Mouse (Mus musculus): ENCODE results near the gene Arrdc3.
"Not testable (repeated sequence)": the region's sequence is repeated elsewhere in the genome, so short reads cannot be mapped to it uniquely, and the experiment has no call there.

The Arrdc3 gene

DNA sequence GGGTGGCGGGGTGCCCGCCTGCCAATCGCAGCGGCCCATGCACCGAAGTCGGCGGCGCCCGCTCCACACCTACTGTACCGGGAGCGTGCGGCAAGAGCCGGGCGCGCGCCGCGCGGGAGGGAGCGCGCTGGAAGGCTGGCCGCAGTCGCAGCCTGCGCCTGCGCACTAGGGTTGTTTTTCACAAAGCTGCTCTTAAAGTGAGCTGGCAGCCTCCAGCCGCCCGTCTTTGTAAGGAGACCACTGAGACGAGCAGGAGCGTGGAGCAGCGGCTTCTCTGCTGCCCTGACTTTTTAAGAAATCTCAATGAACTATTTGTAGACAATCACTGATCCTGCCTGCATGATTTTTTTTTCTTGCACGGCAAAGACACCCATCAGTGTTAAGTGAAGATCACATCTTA is at the start of gene Arrdc3:
Gene Arrdc3, plus strand, starts transcription at position 195 of the 400 bp plus-strand sequence.
- DNase-seq (ENCODE audit: extremely low spot score, low spot score): peak; percentile 96

GRCm38 (mm10) chr13:80862215-80862614 is 21.0 kb upstream of the Arrdc3 start:
- DNase-seq (ENCODE audit: extremely low spot score, low spot score): peak; percentile 63

GRCm38 (mm10) chr13:80864195-80864594 is 19.0 kb upstream of the Arrdc3 start:
- no peak for DNase-seq (ENCODE audit: extremely low spot score, low spot score)

- no peak for DNase-seq (ENCODE audit: extremely low spot score, low spot score)
These were observed 8.1 kb upstream of the Arrdc3 start for GRCm38 (mm10) chr13:80875126-80875525.

DNA sequence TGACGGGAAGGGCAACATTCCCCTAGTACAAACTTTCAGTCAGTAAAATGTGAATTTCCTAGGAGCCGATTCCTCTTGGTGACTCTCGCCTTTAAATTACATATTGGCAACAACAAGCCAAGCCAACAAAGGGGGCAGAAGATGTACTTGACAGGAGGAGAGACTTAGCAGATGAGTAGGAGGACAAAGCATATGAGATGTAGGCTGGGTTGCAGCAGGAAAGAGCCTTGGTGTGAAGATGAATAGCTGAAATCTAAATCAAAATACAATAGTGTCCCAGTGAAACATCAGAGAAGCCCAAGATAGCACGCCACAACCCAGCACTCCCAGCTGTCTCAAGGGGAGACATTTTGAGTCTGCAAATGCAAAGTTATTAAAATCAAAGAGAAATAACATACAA is 2.4 kb upstream of the Arrdc3 start:
- DNase-seq (ENCODE audit: extremely low spot score, low spot score): no peak

- peak; percentile 34 for DNase-seq (ENCODE audit: extremely low spot score, low spot score)
These were observed 1.3 kb upstream of the Arrdc3 start for GRCm38 (mm10) chr13:80881722-80882500.

- DNase-seq (ENCODE audit: extremely low spot score, low spot score): peak; percentile 80
These were observed 458 bp upstream of the Arrdc3 start for GRCm38 (mm10) chr13:80882716-80883135.

- peak; percentile 26 for DNase-seq (ENCODE audit: extremely low spot score, low spot score)
These were observed 629 bp downstream of the Arrdc3 start for GRCm38 (mm10) chr13:80883649-80884376.

GRCm38 (mm10) chr13:80884377-80884983 is 1.3 kb downstream of the Arrdc3 start:
- DNase-seq (ENCODE audit: extremely low spot score, low spot score): peak; percentile 75

DNA sequence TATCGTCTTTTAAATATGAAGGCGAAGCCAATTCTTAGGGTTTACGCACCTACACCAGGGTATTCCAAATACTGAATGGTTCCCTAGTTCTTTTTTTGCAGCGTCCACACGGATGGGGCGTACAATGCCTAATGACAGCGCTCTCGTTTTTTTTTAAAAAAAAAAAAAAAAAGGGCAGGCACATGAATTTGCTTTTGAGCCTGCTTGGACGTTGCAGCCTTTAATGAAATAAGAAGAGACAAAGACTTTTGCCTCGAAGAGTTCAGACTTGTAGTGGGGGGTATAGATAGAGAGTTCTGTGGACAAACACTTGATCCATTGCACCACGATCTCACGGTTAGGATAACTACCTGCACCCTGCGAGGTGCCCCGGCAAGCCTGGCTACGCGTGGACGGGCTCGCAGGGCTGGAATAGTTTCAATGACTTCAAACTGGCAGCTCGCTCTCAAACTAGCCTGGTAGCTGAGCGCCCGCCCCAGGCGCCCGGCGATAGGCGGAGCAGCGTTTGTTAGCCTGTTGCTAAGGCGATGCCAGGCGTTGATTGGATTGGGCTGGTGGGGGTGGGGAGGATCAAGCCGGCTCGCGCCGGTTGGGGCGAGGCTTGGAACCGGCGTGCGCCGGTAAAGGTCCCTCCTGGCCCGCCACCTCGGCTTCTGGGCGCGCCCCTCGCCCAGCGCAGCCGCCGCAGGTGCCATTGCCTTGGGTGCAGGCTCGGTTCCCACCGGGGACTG is 2.1 kb downstream of the Arrdc3 start:
- DNase-seq (ENCODE audit: extremely low spot score, low spot score): peak; percentile 97

DNA sequence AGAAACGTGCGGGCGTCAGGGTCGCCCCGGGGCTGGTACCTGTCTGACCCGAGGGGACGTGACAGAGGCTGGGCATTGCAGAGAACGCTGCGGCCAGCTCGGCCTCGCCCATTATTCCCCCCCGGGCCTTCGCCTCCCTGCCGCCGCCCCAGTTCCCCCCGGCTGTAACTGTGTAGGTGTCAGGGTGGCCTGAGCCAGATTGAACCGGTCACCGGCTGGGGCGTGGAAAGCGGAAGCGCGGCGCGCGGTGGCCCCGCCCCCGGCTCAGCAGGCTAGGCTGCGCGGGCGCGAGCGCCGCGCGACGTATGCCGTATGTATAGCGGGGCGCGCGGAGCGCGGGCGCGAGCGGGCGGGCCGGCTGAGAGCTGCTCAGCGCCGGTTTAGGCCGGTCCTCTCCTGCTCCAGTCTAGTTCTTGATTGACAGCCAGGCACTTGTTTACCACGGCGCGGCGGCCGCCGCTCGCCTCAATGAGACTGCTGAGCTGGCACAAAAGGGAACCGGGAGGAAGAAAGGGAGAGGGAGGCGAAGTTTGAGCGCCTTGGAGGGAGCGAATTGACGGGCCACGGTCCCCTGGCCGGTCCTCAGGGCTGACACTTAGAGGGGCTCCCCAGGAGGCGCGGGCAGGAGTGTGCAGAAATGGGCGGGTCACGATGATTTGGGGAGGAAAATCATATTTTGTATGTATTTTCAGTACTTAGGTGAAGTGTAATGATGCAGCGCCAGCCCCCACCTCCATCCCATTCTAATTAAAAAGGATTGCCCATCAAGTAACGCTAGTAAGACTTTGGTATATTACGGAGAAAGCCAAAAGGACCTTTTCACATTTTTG is 2.9 kb downstream of the Arrdc3 start:
- DNase-seq (ENCODE audit: extremely low spot score, low spot score): peak; percentile 98

- DNase-seq (ENCODE audit: extremely low spot score, low spot score): peak; percentile 26
These were observed 3.6 kb downstream of the Arrdc3 start for GRCm38 (mm10) chr13:80886664-80887210.

DNA sequence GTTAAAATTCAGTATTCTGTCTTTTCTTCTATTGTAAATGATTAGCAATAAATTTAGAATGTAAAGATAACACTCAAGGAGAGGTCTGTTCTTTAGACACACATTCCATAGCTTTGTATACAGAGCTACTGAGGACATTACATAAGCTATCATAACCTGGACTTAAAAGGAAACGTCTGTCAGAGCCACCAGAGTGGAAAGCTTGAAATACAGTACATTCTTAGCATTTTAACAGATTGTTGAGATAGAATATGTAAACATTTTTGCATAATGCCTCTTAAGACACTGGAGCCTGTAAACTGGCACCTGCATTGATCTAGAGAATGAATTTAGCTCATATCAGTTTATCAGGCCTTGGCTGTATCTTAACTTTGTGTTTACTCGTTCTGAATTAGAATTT is 4.7 kb downstream of the Arrdc3 start:
- DNase-seq (ENCODE audit: extremely low spot score, low spot score): no peak

DNA sequence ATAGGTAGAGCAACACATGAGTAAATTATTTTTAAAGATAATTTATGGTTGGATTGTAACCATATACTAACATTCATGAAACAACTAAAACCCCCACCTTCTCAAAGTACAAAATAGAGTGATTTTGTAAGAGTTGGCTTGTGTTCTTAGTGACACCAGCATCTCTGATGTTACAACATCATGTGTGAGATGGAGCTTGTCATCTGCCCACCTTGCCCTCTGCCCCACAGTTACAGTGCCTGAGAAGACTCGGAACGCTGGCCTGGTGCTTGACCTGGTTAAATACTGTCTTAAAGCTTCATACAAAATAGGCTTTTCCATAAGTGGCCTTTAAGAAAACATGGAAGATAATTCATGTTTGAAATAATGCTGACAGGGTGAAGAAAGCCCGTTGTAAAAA is 11.7 kb downstream of the Arrdc3 start:
- DNase-seq (ENCODE audit: extremely low spot score, low spot score): not testable (repeated sequence)

DNA sequence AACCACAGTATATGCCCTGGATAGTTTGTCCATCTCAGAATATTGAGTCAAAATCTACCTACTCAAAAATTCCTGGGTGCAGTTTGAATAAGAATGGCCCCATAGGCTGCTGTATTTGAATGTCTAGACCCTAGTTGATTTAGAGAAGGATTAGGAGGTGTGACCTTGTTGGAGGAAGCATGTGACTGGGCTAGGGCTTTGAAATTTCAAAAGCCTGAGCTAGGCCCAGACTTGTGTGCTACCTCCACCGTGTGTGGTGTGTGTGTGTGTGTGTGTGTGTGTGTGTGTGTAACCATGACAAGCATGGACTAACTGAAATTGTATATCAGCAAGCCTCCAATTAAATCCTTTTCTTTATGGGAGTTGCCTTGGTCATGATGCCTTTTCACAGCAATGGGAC is 14.2 kb downstream of the Arrdc3 start:
- DNase-seq (ENCODE audit: extremely low spot score, low spot score): no peak

DNA sequence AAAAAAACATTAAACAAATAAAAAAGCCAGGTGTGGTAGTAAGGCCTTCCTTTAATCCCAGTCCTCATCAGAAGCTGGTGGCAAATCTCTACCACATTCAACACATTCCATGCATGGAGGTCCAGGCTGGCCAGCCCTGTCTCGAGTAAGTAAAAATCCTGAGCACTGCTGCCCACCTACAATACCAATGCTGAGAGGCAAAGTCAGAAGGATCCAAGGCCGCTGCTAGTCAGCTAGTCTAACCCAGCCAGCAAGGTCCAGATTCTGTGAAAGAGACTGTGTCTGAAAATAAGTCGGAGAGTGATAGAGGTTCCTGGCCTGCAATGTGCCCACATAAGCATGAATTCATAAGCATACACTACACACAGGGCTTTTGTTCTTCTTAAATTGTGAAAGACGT is 14.9 kb downstream of the Arrdc3 start:
- DNase-seq (ENCODE audit: extremely low spot score, low spot score): no peak

DNA sequence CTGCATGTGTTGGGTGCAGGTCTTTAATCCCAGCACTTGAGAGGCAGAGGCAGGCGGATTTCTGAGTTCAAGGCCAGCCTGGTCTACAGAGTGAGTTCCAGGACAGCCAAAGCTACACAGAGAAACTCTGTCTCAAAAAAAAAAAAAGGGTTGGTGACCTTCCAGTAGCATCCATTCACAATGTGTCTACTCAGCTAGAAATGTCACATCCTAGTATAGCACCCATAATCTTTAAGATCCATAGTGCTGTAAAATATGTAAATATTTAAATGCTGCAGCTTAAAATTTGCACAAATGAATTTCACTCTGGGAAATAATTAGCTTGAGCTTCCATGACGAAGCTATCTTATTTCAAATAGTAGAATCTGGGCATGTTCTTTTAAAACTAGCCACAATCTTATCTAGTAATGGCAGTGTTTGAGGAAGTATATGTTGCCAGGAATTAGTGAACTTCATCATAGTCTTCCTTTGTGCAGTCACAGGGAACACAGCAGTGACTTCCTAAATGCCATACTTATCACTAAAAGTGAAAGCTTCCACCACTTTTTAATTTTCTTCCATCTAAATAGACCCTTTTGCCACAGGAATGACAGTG is 16.3 kb downstream of the Arrdc3 start:
- no peak for DNase-seq (ENCODE audit: extremely low spot score, low spot score)

GRCm38 (mm10) chr13:80901432-80901831 is 18.2 kb downstream of the Arrdc3 start:
- no peak for DNase-seq (ENCODE audit: extremely low spot score, low spot score)

DNA sequence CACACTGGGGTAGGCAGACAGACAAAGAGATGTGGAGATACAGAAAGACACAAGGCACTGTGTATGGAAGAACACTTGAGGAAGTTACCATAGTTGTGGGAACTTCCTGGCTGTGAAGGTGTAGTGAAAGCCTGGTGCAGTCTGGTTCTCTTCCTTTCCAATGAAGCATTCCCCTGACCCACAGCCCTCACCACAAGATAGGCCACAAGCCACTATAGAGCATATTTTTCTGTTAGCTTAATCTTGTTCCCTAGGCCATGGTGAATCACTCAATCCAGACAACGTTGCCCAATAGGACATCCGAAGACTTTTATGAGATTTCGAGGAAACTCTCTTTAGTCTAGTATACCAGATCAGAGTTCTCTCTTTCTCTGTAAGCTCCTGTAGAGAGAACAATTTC is 19.6 kb downstream of the Arrdc3 start:
- no peak for DNase-seq (ENCODE audit: extremely low spot score, low spot score)

DNA sequence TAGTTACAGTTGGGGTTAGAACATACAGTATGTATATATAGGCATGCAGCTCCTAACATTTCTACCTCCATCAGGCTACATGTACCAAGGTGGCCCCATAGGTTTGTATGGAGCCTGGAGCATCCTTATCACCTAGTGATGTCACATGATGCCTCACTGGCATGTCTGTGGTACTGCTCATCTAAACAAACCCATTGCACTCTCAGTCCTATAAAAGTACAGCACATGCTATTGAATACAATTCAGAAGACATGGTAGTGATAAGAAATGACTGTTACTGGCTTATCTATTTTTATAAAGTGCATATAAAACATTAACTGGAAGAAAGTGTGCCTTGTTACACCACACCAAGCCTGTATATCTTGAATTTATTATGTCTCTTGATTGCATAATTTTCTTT is 30.2 kb downstream of the Arrdc3 start:
- DNase-seq (ENCODE audit: extremely low spot score, low spot score): no peak

Data from neural tube, embryonic 10.5 days (tissue).